Mouse (Mus musculus) urinary bladder, postnatal 36 days (tissue): ENCODE results near the gene Csn3.

Experiments
- DNase-seq, 2 experiments: peaks; one replicate each; pipeline ENCODE4 v3.0.0; 2022; ENCODE audit warnings: low spot score in 2 of 2, mixed read lengths in 1 of 2

Gene Csn3

GRCm38 (mm10) chr5:87925372-87925771 is at the start of gene Csn3:
Csn3 (plus strand) TSS chr5:87925579.
- DNase-seq, result no peak

- no peak for DNase-seq
These were observed 40.6 kb upstream of the Csn3 start, which contains the start of gene Odam for GRCm38 (mm10) chr5:87884729-87885128. Odam (plus strand) TSS chr5:87885029.

- DNase-seq, result no peak
These were observed 6.2 kb downstream of the Csn3 start for GRCm38 (mm10) chr5:87931603-87932002.

GRCm38 (mm10) chr5:87940752-87941151 is 15.4 kb downstream of the Csn3 start:
- no peak for DNase-seq

GRCm38 (mm10) chr5:87942515-87942914 is 17.1 kb downstream of the Csn3 start:
- no peak for DNase-seq

GRCm38 (mm10) chr5:87951836-87952235 is 26.5 kb downstream of the Csn3 start:
- no peak for DNase-seq

GRCm38 (mm10) chr5:87969201-87969600 is 43.8 kb downstream of the Csn3 start, which contains the start of the genes 2310003L06Rik and Gm28434:
2310003L06Rik (plus strand) TSS chr5:87969459.
Gm28434 (plus strand) TSS chr5:87969517.
- DNase-seq, result no peak

GRCm38 (mm10) chr5:87979139-87979538 is 53.8 kb downstream of the Csn3 start, which contains the start of gene Cabs1:
Cabs1 (plus strand) TSS chr5:87979439.
- no peak for DNase-seq
